Mouse (Mus musculus) heart, embryonic 15.5 days (tissue): ENCODE data around the gene Obscn. TPM values are rescaled to one million over a fixed set of nuclear protein-coding genes. Genes with fewer than 3 reads are reported as not detected.

Source experiments
- ATAC-seq: fragments of 200-750 bp; cut with Nextera tagmentation; replicated peaks from 2 replicates; pipeline ENCODE4 v1.8.0; 2017; ENCODE audit warnings: low read depth, moderate TSS enrichment; ENCODE audit not compliant: insufficient number of reproducible peaks, insufficient read depth, low FRiP score
- H3K27ac ChIP-seq: fragments of 300-500 bp; sonication (generic); 2 replicates; pipeline ENCODE4 v1.5.1; 2015; ENCODE audit warnings: mild to moderate bottlenecking, inconsistent platforms
- H3K27me3 ChIP-seq: fragments of 300-500 bp; sonication (generic); 2 replicates; pipeline ENCODE4 v1.6.1; 2015; ENCODE audit warnings: inconsistent platforms
- H3K36me3 ChIP-seq: fragments of 300-500 bp; sonication (generic); 2 replicates; pipeline ENCODE4 v1.6.1; 2015; ENCODE audit warnings: mild to moderate bottlenecking, inconsistent platforms
- H3K4me1 ChIP-seq: fragments of 300-500 bp; sonication (generic); replicated peaks from 2 replicates; pipeline ENCODE4 v1.6.1; 2015; ENCODE audit warnings: inconsistent platforms
- H3K4me2 ChIP-seq: fragments of 300-500 bp; sonication (generic); 2 replicates; pipeline ENCODE4 v1.6.1; 2015; ENCODE audit warnings: inconsistent platforms, mild to moderate bottlenecking, moderate library complexity
- H3K4me3 ChIP-seq: fragments of 300-500 bp; sonication (generic); 2 replicates; pipeline ENCODE4 v1.5.1; 2015; ENCODE audit warnings: mild to moderate bottlenecking, inconsistent platforms
- H3K9ac ChIP-seq: fragments of 300-500 bp; sonication (generic); 2 replicates; pipeline ENCODE4 v1.6.1; 2015; ENCODE audit warnings: mild to moderate bottlenecking, inconsistent platforms
- H3K9me3 ChIP-seq: fragments of 300-500 bp; sonication (generic); replicated peaks from 2 replicates; pipeline ENCODE4 v1.6.1; 2016; ENCODE audit warnings: inconsistent platforms
- WGBS: fragments of 180-500 bp; shearing (Covaris S2); methylation state at CpG from one replicate; pipeline ENCODE4 v1.1.7; 2015; ENCODE audit warnings: mixed read lengths; 5-methylcytosine and 5-hydroxymethylcytosine counted together
- polyA plus RNA-seq: library from polyadenylated mRNA; unstranded; fragments of >200 nt; fragmentation: Nextera tagmentation; extraction: Ambion mirVana; gene quantifications from 2 replicates; pipeline ENCODE4 v1.2.1, GENCODE M21; 2015

Obscn gene
- polyA plus RNA-seq, 1 experiment from 2014 or later = 65.2 TPM

GRCm38 (mm10) chr11:59141772-59142370, 5.7 kb upstream of the Obscn start:
- Histone ChIP-seq H3K4me3 (peak overlapping the region; percentile 23; the same call in 1 of the 2 replicates), H3K27ac (no peak overlapping the region; the same call in 1 of the 2 replicates), H3K4me2 (peak overlapping the region; percentile 46), H3K9me3 (no peaks in the 10 kb centered on the region), H3K27me3 (peaks cover 2% of the 10 kb centered on the region), H3K9ac (no peak overlapping the region; the same call in 1 of the 2 replicates), H3K4me1 (peaks cover 28% of the 10 kb centered on the region), H3K36me3 (no peaks in the 10 kb centered on the region)
- WGBS = 14% methylated on average over 14 of the region's 14 CpGs
- no peak for ATAC-seq

GRCm38 (mm10) chr11:59138537-59139486, 2.6 kb upstream of the Obscn start:
- H3K4me3 ChIP-seq = peak overlapping the region; percentile 48
- peaks cover 56% of the 10 kb centered on the region for H3K4me1 ChIP-seq
- 34% methylated on average over 19 of the region's 19 CpGs for WGBS
- peak overlapping the region; percentile 71 for H3K9ac ChIP-seq
- peak overlapping the region; percentile 62 for H3K4me2 ChIP-seq
- ATAC-seq = peak; percentile 80
- peaks cover 32% of the 10 kb centered on the region for H3K27me3 ChIP-seq
- H3K27ac ChIP-seq = peak overlapping the region; percentile 87
- no peaks in the 10 kb centered on the region for H3K9me3 ChIP-seq
- no peaks in the 10 kb centered on the region for H3K36me3 ChIP-seq

- no peaks in the 10 kb centered on the region for H3K9me3 ChIP-seq
- peaks cover 39% of the 10 kb centered on the region for H3K27me3 ChIP-seq
- H3K4me2 ChIP-seq = peak overlapping the region; percentile 62
- 55% methylated on average over 12 of the region's 12 CpGs for WGBS
- peak overlapping the region; percentile 87 for H3K27ac ChIP-seq
- H3K9ac ChIP-seq = peak overlapping the region; percentile 71
- ATAC-seq = no peak
- peak overlapping the region; percentile 48 for H3K4me3 ChIP-seq
- peaks cover 13% of the 10 kb centered on the region; the same call in 1 of the 2 replicates for H3K36me3 ChIP-seq
- H3K4me1 ChIP-seq = peaks cover 56% of the 10 kb centered on the region
These were observed 948 bp upstream of the Obscn start for GRCm38 (mm10) chr11:59136994-59137706.

GRCm38 (mm10) chr11:59135051-59135820, 966 bp downstream of the Obscn start:
- ATAC-seq = no peak
- Histone ChIP-seq H3K27me3 (peaks cover 39% of the 10 kb centered on the region), H3K36me3 (peaks cover 21% of the 10 kb centered on the region; the same call in 1 of the 2 replicates), H3K9me3 (no peaks in the 10 kb centered on the region), H3K4me1 (peaks cover 53% of the 10 kb centered on the region), H3K9ac (0 out of 2 replicates have a peak overlapping the region, but pooled peaks have one; percentile 10), H3K27ac (no peak overlapping the region), H3K4me2 (peak overlapping the region; percentile 62), H3K4me3 (peak overlapping the region; percentile 25; the same call in 1 of the 2 replicates)
- WGBS = 24% methylated on average over 55 of the region's 55 CpGs

GRCm38 (mm10) chr11:59134373-59134997, 1.7 kb downstream of the Obscn start:
- ATAC-seq = no peak
- peak overlapping the region; percentile 25 for H3K4me3 ChIP-seq
- H3K4me1 ChIP-seq = peaks cover 46% of the 10 kb centered on the region
- H3K27ac ChIP-seq = 0 out of 2 replicates have a peak overlapping the region, but pooled peaks have one; percentile 5
- H3K36me3 ChIP-seq = peaks cover 23% of the 10 kb centered on the region; the same call in 1 of the 2 replicates
- 7% methylated on average over 34 of the region's 35 CpGs for WGBS
- peak overlapping the region; percentile 62 for H3K4me2 ChIP-seq
- H3K9me3 ChIP-seq = no peaks in the 10 kb centered on the region
- peaks cover 39% of the 10 kb centered on the region for H3K27me3 ChIP-seq
- no peak overlapping the region for H3K9ac ChIP-seq

GRCm38 (mm10) chr11:59132065-59132464, 4.1 kb downstream of the Obscn start:
- ATAC-seq = no peak
- peaks cover 39% of the 10 kb centered on the region for H3K27me3 ChIP-seq
- WGBS = 76% methylated on average over 2 of the region's 3 CpGs
- no peak overlapping the region for H3K9ac ChIP-seq
- H3K4me2 ChIP-seq = no peak overlapping the region
- H3K27ac ChIP-seq = no peak overlapping the region
- peaks cover 29% of the 10 kb centered on the region; the same call in 1 of the 2 replicates for H3K36me3 ChIP-seq
- H3K9me3 ChIP-seq = no peaks in the 10 kb centered on the region
- peaks cover 29% of the 10 kb centered on the region for H3K4me1 ChIP-seq
- no peak overlapping the region for H3K4me3 ChIP-seq

GRCm38 (mm10) chr11:59131348-59131919, 4.8 kb downstream of the Obscn start:
- H3K27me3 ChIP-seq = peaks cover 32% of the 10 kb centered on the region
- H3K9me3 ChIP-seq = no peaks in the 10 kb centered on the region
- WGBS = 71% methylated on average over 18 of the region's 18 CpGs
- no peak overlapping the region for H3K4me2 ChIP-seq
- H3K4me3 ChIP-seq = no peak overlapping the region
- peaks cover 34% of the 10 kb centered on the region; the same call in 1 of the 2 replicates for H3K36me3 ChIP-seq
- no peak overlapping the region for H3K27ac ChIP-seq
- no peak overlapping the region for H3K9ac ChIP-seq
- H3K4me1 ChIP-seq = peaks cover 23% of the 10 kb centered on the region
- ATAC-seq = no peak

- Histone ChIP-seq H3K27ac (no peak overlapping the region), H3K4me2 (no peak overlapping the region), H3K4me1 (peaks cover 16% of the 10 kb centered on the region), H3K27me3 (peaks cover 26% of the 10 kb centered on the region), H3K4me3 (no peak overlapping the region), H3K36me3 (peaks cover 41% of the 10 kb centered on the region), H3K9ac (no peak overlapping the region), H3K9me3 (no peaks in the 10 kb centered on the region)
- ATAC-seq = no peak
- 73% methylated on average over 9 of the region's 9 CpGs for WGBS
These were observed 5.4 kb downstream of the Obscn start for GRCm38 (mm10) chr11:59130782-59131181.

- H3K27me3 ChIP-seq = no peaks in the 10 kb centered on the region
- H3K27ac ChIP-seq = no peak overlapping the region
- no peak for ATAC-seq
- H3K4me2 ChIP-seq = no peak overlapping the region
- no peak overlapping the region for H3K9ac ChIP-seq
- H3K9me3 ChIP-seq = no peaks in the 10 kb centered on the region
- no peak overlapping the region for H3K4me3 ChIP-seq
- peaks cover 71% of the 10 kb centered on the region for H3K36me3 ChIP-seq
- no peaks in the 10 kb centered on the region for H3K4me1 ChIP-seq
- 94% methylated on average over 5 of the region's 5 CpGs for WGBS
These were observed 30.3 kb downstream of the Obscn start for GRCm38 (mm10) chr11:59105945-59106344.

- Histone ChIP-seq H3K9me3 (no peaks in the 10 kb centered on the region), H3K27ac (no peak overlapping the region), H3K4me3 (no peak overlapping the region), H3K4me2 (no peak overlapping the region), H3K9ac (no peak overlapping the region), H3K36me3 (peaks cover 66% of the 10 kb centered on the region), H3K27me3 (no peaks in the 10 kb centered on the region), H3K4me1 (no peaks in the 10 kb centered on the region)
- ATAC-seq = no peak
- WGBS = 71% methylated on average over 3 of the region's 3 CpGs
These were observed 33.9 kb downstream of the Obscn start for GRCm38 (mm10) chr11:59102324-59102723.
